Mouse (Mus musculus) neural tube, embryonic 11.5 days (tissue): ENCODE results near the gene Pgls. TPM values are rescaled to one million over a fixed set of nuclear protein-coding genes. Genes with fewer than 3 reads are reported as not detected.
A peak's percentile ranks its signal among the peaks of the same experiment; 100 is the strongest.

Experiments used
- ATAC-seq: fragments of 200-750 bp; cut with Nextera tagmentation; 2 replicates; pipeline ENCODE4 v1.8.0; 2017; ENCODE audit warnings: moderate number of reproducible peaks, mild to moderate bottlenecking, moderate TSS enrichment, moderate library complexity; ENCODE audit not compliant: insufficient read depth, low FRiP score, low TSS enrichment
- DNase-seq: peaks from one replicate; pipeline ENCODE4 v3.0.0-alpha.2; 2015; ENCODE audit warnings: low spot score
- H3K27ac ChIP-seq: fragments of 300-500 bp; sonication (generic); 2 replicates; pipeline ENCODE4 v1.5.1; 2014; ENCODE audit warnings: low read depth, mild to moderate bottlenecking, low read length
- H3K27me3 ChIP-seq: fragments of 300-500 bp; sonication (generic); 2 replicates; pipeline ENCODE4 v1.6.1; 2014; ENCODE audit warnings: mild to moderate bottlenecking, low read length, mixed read lengths; ENCODE audit not compliant: control insufficient read depth, insufficient read depth
- H3K36me3 ChIP-seq: fragments of 300-500 bp; sonication (generic); 2 replicates; pipeline ENCODE4 v1.6.1; 2014; ENCODE audit warnings: mild to moderate bottlenecking, low read length, moderate library complexity, mixed read lengths; ENCODE audit not compliant: control insufficient read depth, insufficient read depth
- H3K4me1 ChIP-seq: fragments of 300-500 bp; sonication (generic); 2 replicates; pipeline ENCODE4 v1.6.1; 2014; ENCODE audit warnings: low read length, mixed read lengths; ENCODE audit not compliant: control insufficient read depth, insufficient read depth
- H3K4me2 ChIP-seq: fragments of 300-500 bp; sonication (generic); 2 replicates; pipeline ENCODE4 v1.6.1; 2014; ENCODE audit warnings: low read depth, mild to moderate bottlenecking, moderate library complexity
- H3K4me3 ChIP-seq: fragments of 300-500 bp; sonication (generic); 2 replicates; pipeline ENCODE4 v1.5.1; 2014; ENCODE audit warnings: low read depth, low read length
- H3K9ac ChIP-seq: fragments of 300-500 bp; sonication (generic); 2 replicates; pipeline ENCODE4 v1.6.1; 2014; ENCODE audit warnings: mild to moderate bottlenecking, low read length
- H3K9me3 ChIP-seq: fragments of 300-500 bp; sonication (generic); 2 replicates; pipeline ENCODE4 v1.6.1; 2016; ENCODE audit warnings: low read length; ENCODE audit not compliant: control insufficient read depth
- WGBS: fragments of 180-500 bp; shearing (Covaris S2); extraction: QIAGEN DNeasy Blood & Tissue Kit; methylation state at CpG from one replicate; pipeline ENCODE4 v1.1.7; 2014; 5-methylcytosine and 5-hydroxymethylcytosine counted together
- polyA plus RNA-seq: library from polyadenylated mRNA; unstranded; fragments of >200 nt; fragmentation: Nextera tagmentation; extraction: Ambion mirVana; gene quantifications from 2 replicates; pipeline ENCODE4 v1.2.1, GENCODE M21; 2014

The Pgls gene
- polyA plus RNA-seq, 1 experiment from 2014 or later: 212 TPM

- Histone ChIP-seq H3K9ac (no peak overlapping the region), H3K27ac (no peak overlapping the region), H3K9me3 (no peaks in the 10 kb centered on the region), H3K4me2 (no peak overlapping the region), H3K27me3 (peaks cover 9% of the 10 kb centered on the region), H3K36me3 (no peaks in the 10 kb centered on the region), H3K4me3 (no peak overlapping the region), H3K4me1 (peaks cover 9% of the 10 kb centered on the region; the same call in 1 of the 2 replicates)
- WGBS: 83% methylated on average over 9 of the region's 9 CpGs
- ATAC-seq (no peak), DNase-seq (no peak)
Measured at GRCm38 (mm10) chr8:71572847-71573633, 18.9 kb upstream of the Pgls start.

GRCm38 (mm10) chr8:71574426-71574825, 17.6 kb upstream of the Pgls start:
- 80% methylated on average over 7 of the region's 7 CpGs for WGBS
- Histone ChIP-seq H3K9me3 (no peaks in the 10 kb centered on the region), H3K27me3 (no peaks in the 10 kb centered on the region), H3K27ac (no peak overlapping the region), H3K4me3 (no peak overlapping the region), H3K36me3 (no peaks in the 10 kb centered on the region), H3K4me2 (no peak overlapping the region), H3K4me1 (peaks cover 9% of the 10 kb centered on the region; the same call in 1 of the 2 replicates), H3K9ac (no peak overlapping the region)
- ATAC-seq: no peak
- DNase-seq: no peak

GRCm38 (mm10) chr8:71575020-71575419, 17.0 kb upstream of the Pgls start:
- H3K9me3 ChIP-seq: no peaks in the 10 kb centered on the region
- H3K4me3 ChIP-seq: no peak overlapping the region
- H3K9ac ChIP-seq: no peak overlapping the region
- DNase-seq: no peak
- no peak overlapping the region for H3K4me2 ChIP-seq
- no peak overlapping the region for H3K27ac ChIP-seq
- H3K27me3 ChIP-seq: no peaks in the 10 kb centered on the region
- peaks cover 9% of the 10 kb centered on the region; the same call in 1 of the 2 replicates for H3K4me1 ChIP-seq
- 67% methylated on average over 1 of the region's 1 CpGs for WGBS
- H3K36me3 ChIP-seq: no peaks in the 10 kb centered on the region
- no peak for ATAC-seq

GRCm38 (mm10) chr8:71577856-71578387, 14.1 kb upstream of the Pgls start:
- no peaks in the 10 kb centered on the region for H3K27me3 ChIP-seq
- H3K4me3 ChIP-seq: no peak overlapping the region
- no peak for ATAC-seq
- H3K36me3 ChIP-seq: no peaks in the 10 kb centered on the region; the same call in 1 of the 2 replicates
- WGBS: 73% methylated on average over 4 of the region's 4 CpGs
- DNase-seq: no peak
- H3K9me3 ChIP-seq: no peaks in the 10 kb centered on the region
- no peak overlapping the region for H3K9ac ChIP-seq
- H3K4me2 ChIP-seq: no peak overlapping the region
- H3K27ac ChIP-seq: no peak overlapping the region
- H3K4me1 ChIP-seq: no peaks in the 10 kb centered on the region

- H3K27ac ChIP-seq: no peak overlapping the region
- H3K4me3 ChIP-seq: no peak overlapping the region
- no peak for DNase-seq
- H3K4me2 ChIP-seq: no peak overlapping the region
- 83% methylated on average over 1 of the region's 1 CpGs for WGBS
- H3K9ac ChIP-seq: no peak overlapping the region
- no peaks in the 10 kb centered on the region for H3K27me3 ChIP-seq
- no peaks in the 10 kb centered on the region; the same call in 1 of the 2 replicates for H3K36me3 ChIP-seq
- H3K4me1 ChIP-seq: no peaks in the 10 kb centered on the region
- H3K9me3 ChIP-seq: no peaks in the 10 kb centered on the region
- ATAC-seq: no peak
Measured at GRCm38 (mm10) chr8:71579009-71579408, 13.0 kb upstream of the Pgls start.

GRCm38 (mm10) chr8:71579476-71579875, 12.5 kb upstream of the Pgls start:
- Histone ChIP-seq H3K36me3 (no peaks in the 10 kb centered on the region; the same call in 1 of the 2 replicates), H3K27ac (no peak overlapping the region), H3K4me1 (no peaks in the 10 kb centered on the region), H3K4me2 (no peak overlapping the region), H3K27me3 (no peaks in the 10 kb centered on the region), H3K9ac (no peak overlapping the region), H3K9me3 (no peaks in the 10 kb centered on the region), H3K4me3 (no peak overlapping the region)
- ATAC-seq (no peak), DNase-seq (no peak)
- 91% methylated on average over 14 of the region's 14 CpGs for WGBS

GRCm38 (mm10) chr8:71580201-71580600, 11.8 kb upstream of the Pgls start:
- Histone ChIP-seq H3K27ac (no peak overlapping the region), H3K27me3 (no peaks in the 10 kb centered on the region), H3K9ac (no peak overlapping the region), H3K4me2 (no peak overlapping the region), H3K4me3 (no peak overlapping the region), H3K36me3 (no peaks in the 10 kb centered on the region; the same call in 1 of the 2 replicates), H3K4me1 (no peaks in the 10 kb centered on the region), H3K9me3 (no peaks in the 10 kb centered on the region)
- DNase-seq: no peak
- WGBS: 35% methylated on average over 9 of the region's 9 CpGs
- no peak for ATAC-seq

- ATAC-seq (no peak), DNase-seq (peak; percentile 37)
- Histone ChIP-seq H3K4me1 (peaks cover 3% of the 10 kb centered on the region; the same call in 1 of the 2 replicates), H3K4me2 (no peak overlapping the region), H3K4me3 (no peak overlapping the region), H3K36me3 (no peaks in the 10 kb centered on the region), H3K9me3 (no peaks in the 10 kb centered on the region), H3K27me3 (no peaks in the 10 kb centered on the region), H3K27ac (no peak overlapping the region), H3K9ac (no peak overlapping the region)
- WGBS: 75% methylated on average over 2 of the region's 2 CpGs
Measured at GRCm38 (mm10) chr8:71586891-71587290, 5.1 kb upstream of the Pgls start.

- Histone ChIP-seq H3K4me2 (no peak overlapping the region), H3K4me1 (peaks cover 9% of the 10 kb centered on the region), H3K4me3 (no peak overlapping the region), H3K36me3 (no peaks in the 10 kb centered on the region), H3K9me3 (no peaks in the 10 kb centered on the region), H3K27ac (no peak overlapping the region), H3K9ac (no peak overlapping the region), H3K27me3 (no peaks in the 10 kb centered on the region)
- WGBS: 76% methylated on average over 3 of the region's 3 CpGs
- no peak for DNase-seq
- no peak for ATAC-seq
Measured at GRCm38 (mm10) chr8:71588762-71589161, 3.2 kb upstream of the Pgls start.
